Mouse (Mus musculus) MEL (cell line): ENCODE measurements around the gene Casz1.

Experiments
- MAFK ChIP-seq: IDR thresholded peaks from 2 replicates; pipeline ENCODE4 v1.6.1; 2011; ENCODE audit warnings: low read depth, mild to moderate bottlenecking, low read length, improper control_type of control experiment, borderline replicate concordance
- NRF1 ChIP-seq: IDR thresholded peaks from 2 replicates; pipeline ENCODE4 v1.6.1; 2014; ENCODE audit warnings: low read depth, mild to moderate bottlenecking, inconsistent platforms, low read length, improper control_type of control experiment, moderate library complexity; ENCODE audit not compliant: poor library complexity, insufficient read depth, severe bottlenecking
- TCF12 ChIP-seq: IDR thresholded peaks from 2 replicates; pipeline ENCODE4 v1.6.1; 2014; ENCODE audit warnings: low read depth, mild to moderate bottlenecking, inconsistent platforms, low read length, improper control_type of control experiment, moderate library complexity
- UBTF ChIP-seq: IDR thresholded peaks from 2 replicates; pipeline ENCODE4 v1.6.1; 2012; ENCODE audit warnings: low read depth, mild to moderate bottlenecking, inconsistent platforms, low read length, improper control_type of control experiment, moderate library complexity, borderline replicate concordance; ENCODE audit not compliant: insufficient read depth
- USF1 ChIP-seq: IDR thresholded peaks from 2 replicates; pipeline ENCODE4 v1.6.1; 2014; ENCODE audit warnings: low read depth, mild to moderate bottlenecking, inconsistent platforms, low read length, improper control_type of control experiment, moderate library complexity

- TF ChIP-seq USF1, result no peak
- no peak for TF ChIP-seq NRF1
- no peak for TF ChIP-seq MAFK
- TF ChIP-seq TCF12, result no peak
- no peak for TF ChIP-seq UBTF
These were observed 189.7 kb downstream of the Casz1 start for GRCm38 (mm10) chr4:148993948-148994347.
